ENCODE assay signal across 10 mouse cellular contexts in the genomic region with DNA sequence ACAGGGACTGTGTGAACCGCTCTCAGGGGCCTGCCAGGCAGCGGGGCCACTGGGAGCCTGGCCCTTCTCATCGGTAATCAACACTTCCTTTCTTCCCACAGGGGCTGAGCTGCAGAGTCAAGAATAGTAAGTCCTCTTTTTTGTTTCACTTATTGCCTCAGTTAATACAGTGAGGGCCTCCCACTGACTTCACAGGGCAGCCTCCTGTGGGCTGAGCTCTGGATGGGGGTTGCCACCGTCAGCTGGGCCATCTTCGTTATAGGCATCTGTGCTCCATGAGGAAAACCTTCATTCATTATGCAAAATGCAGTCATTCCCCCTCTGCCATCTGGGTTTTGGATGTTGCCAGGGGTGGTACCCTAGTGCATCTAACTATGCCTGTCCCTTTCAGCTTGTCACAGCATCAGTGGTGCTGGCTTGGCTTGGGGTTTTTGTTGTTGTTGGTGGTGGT. TPM values are rescaled to one million over a fixed set of nuclear protein-coding genes. Genes with fewer than 3 reads are reported as not detected.
A peak's percentile ranks its signal among the peaks of the same experiment; 100 is the strongest.
DNase-seq lines count a peak whose midpoint lies in the region; ATAC-seq lines count a peak whose summit lies in the region.
"Had no signal": no experiment of that assay in that cellular context is flagged by ENCODE, and none has a peak within 500 bp of the region (broad histone marks: within the 10 kb centered on the region; RNA-seq: fewer than 3 reads in every experiment).

No protein-coding gene starts in this region.

- H3K27ac ChIP-seq in hindbrain, embryonic 11.5 days (ENCODE audit: low read depth, low read length) = peak overlapping the region; percentile 85

- H3K9me3 ChIP-seq in hindbrain, embryonic 11.5 days (ENCODE audit: control insufficient read depth, low read length) = no peaks in the 10 kb centered on the region

- 4% methylated on average over 5 of the region's 5 CpGs for WGBS in hindbrain, embryonic 11.5 days

- peak; percentile 80 for ATAC-seq in hindbrain, embryonic 11.5 days (ENCODE audit: low FRiP score)
- ATAC-seq in monocyte, adult 5-6 weeks (replicated peaks; ENCODE audit: insufficient number of reproducible peaks, low FRiP score, low TSS enrichment, poor library complexity, severe bottlenecking) = peak; percentile 46

- intact Hi-C loops in left cerebral cortex, postnatal 4 days (cut with DNase I) = no loop called here

- no peaks in the 10 kb centered on the region for H3K27me3 ChIP-seq in hindbrain, embryonic 11.5 days (ENCODE audit: control insufficient read depth, insufficient read depth, low read length)

- peak overlapping the region; percentile 21; the same call in 1 of the 2 replicates for H3K9ac ChIP-seq in hindbrain, embryonic 11.5 days (ENCODE audit: low read depth, low read length)

- 0 out of 2 replicates have a peak overlapping the region, but pooled peaks have one; percentile 17 for H3K4me2 ChIP-seq in hindbrain, embryonic 11.5 days (replicated peaks; ENCODE audit: low read depth, low read length)

- H3K4me3 ChIP-seq in hindbrain, embryonic 11.5 days (ENCODE audit: low read depth, low read length) = no peak overlapping the region
- H3K4me3 ChIP-seq: erythroblast, embryonic 14.5 days; myocyte had no signal

- peaks cover 11% of the 10 kb centered on the region for H3K4me1 ChIP-seq in hindbrain, embryonic 11.5 days (replicated peaks; ENCODE audit: control insufficient read depth, insufficient read depth, low read length)

- H3K36me3 ChIP-seq in hindbrain, embryonic 11.5 days (ENCODE audit: control insufficient read depth, insufficient read depth, low read length) = no peaks in the 10 kb centered on the region

- DNase-seq in left cerebral cortex, postnatal 4 days = peak; percentile 39
- DNase-seq in left cerebral cortex, adult 11 months (ENCODE audit: low spot score) = no peak
- peak; percentile 35 for DNase-seq in embryo, embryonic 9.5 days (ENCODE audit: extremely low spot score)
- DNase-seq in hindbrain, embryonic 11.5 days (ENCODE audit: low spot score) = peak; percentile 61
- DNase-seq in adipocyte (ENCODE audit: low spot score) = no peak
- DNase-seq in layer of hippocampus, adult 9-10 months (ENCODE audit: low spot score) = no peak
- no peak for DNase-seq in urinary bladder, postnatal 4 days (ENCODE audit: low spot score in 2 of 2)

RNA-seq across cellular contexts. Expression of a gene that starts 9.0 kb away (rescaled TPM):
- 1 to 10 TPM; 3.3 to 4.1 TPM for total RNA-seq in left cerebral cortex, postnatal 4 days (2021)
- 2.8 and 5.4 TPM in 2 replicates for polyA plus RNA-seq in hindbrain, embryonic 11.5 days (2014; fragmentation: Nextera tagmentation; extraction: Ambion mirVana)
- total RNA-seq in monocyte, adult 5-6 weeks (2017) = 155 to 206 TPM (median 192 TPM) in 3 replicates

RNA-seq across cellular contexts. Expression of a gene that starts 21.6 kb away (rescaled TPM):
- 10 to 100 TPM; 28.9 to 29.6 TPM for total RNA-seq in left cerebral cortex, postnatal 4 days (2021)
- 1.0 and 1.8 TPM in 2 replicates for polyA plus RNA-seq in hindbrain, embryonic 11.5 days (2014; fragmentation: Nextera tagmentation; extraction: Ambion mirVana)
- 4.9 to 12.3 TPM (median 10.3 TPM) in 3 replicates for total RNA-seq in monocyte, adult 5-6 weeks (2017)
- polyA plus RNA-seq: erythroblast, embryonic 14.5 days had no signal

RNA-seq across cellular contexts. Expression of a gene that starts 59.1 kb away (rescaled TPM):
- 10 to 100 TPM; 27.1 to 31.6 TPM for total RNA-seq in left cerebral cortex, postnatal 4 days (2021)
- 12.9 and 13.8 TPM in 2 replicates for polyA plus RNA-seq in hindbrain, embryonic 11.5 days (2014; fragmentation: Nextera tagmentation; extraction: Ambion mirVana)
- 31.1 to 77.0 TPM (median 45.3 TPM) in 3 replicates for total RNA-seq in monocyte, adult 5-6 weeks (2017)

Comparison
In these comparisons a context has a peak if more than half of its experiments do, and no peak if none do; other contexts are left out.
1. DNase-seq: peak in left cerebral cortex, postnatal 4 days (single experiment), embryo, embryonic 9.5 days (single experiment) and hindbrain, embryonic 11.5 days (single experiment); none in left cerebral cortex, adult 11 months (single experiment), adipocyte (single experiment), layer of hippocampus, adult 9-10 months (single experiment) and urinary bladder, postnatal 4 days (0 of 2).
2. RNA of a gene that starts 9.0 kb away (total RNA-seq): 155 to 206 TPM in monocyte, adult 5-6 weeks; 3.3 to 4.1 TPM in left cerebral cortex, postnatal 4 days; every median in the first group is over 10 times any median in the second.